Mouse (Mus musculus) embryonic fibroblast, embryonic 13.5 days (primary cell): Measurements from ENCODE around the gene Fam198a.

ENCODE experiments used
- CTCF ChIP-seq: IDR thresholded peaks from 2 replicates; pipeline ENCODE4 v1.5.1; 2011; ENCODE audit warnings: mild to moderate bottlenecking, control low read depth, low read length, moderate library complexity, borderline replicate concordance; ENCODE audit not compliant: insufficient read depth
- POLR2A ChIP-seq: IDR thresholded peaks from 2 replicates; pipeline ENCODE4 v1.6.1; 2011; ENCODE audit warnings: low read depth, mild to moderate bottlenecking, control low read depth, low read length, moderate library complexity

GRCm38 (mm10) chr9:121923906-121924305, 26.9 kb upstream of the Fam198a start:
- no peak for TF ChIP-seq CTCF
- no peak for TF ChIP-seq POLR2A
